ENCODE assay signal across 8 mouse cellular contexts in genomic region chr14:61683791-61684411, GRCm38 (mm10).
DNase-seq lines count a peak whose midpoint lies in the region; ATAC-seq and TF ChIP-seq lines count a peak whose summit lies in the region.

No protein-coding gene starts in this region.

- ATAC-seq in heart, postnatal 0 days (ENCODE audit: insufficient read depth, low read depth), result no peak
- no peak for ATAC-seq in limb, embryonic 13.5 days (ENCODE audit: low FRiP score, low read depth)
- ATAC-seq in midbrain, postnatal 0 days (ENCODE audit: low FRiP score), result no peak

- TF ChIP-seq CTCF in heart, postnatal 0 days (IDR thresholded peaks at IDR 0.05; ENCODE audit: low read depth), result no peak
- TF ChIP-seq CTCF in midbrain, postnatal 0 days (IDR thresholded peaks at IDR 0.05), result no peak

- TF ChIP-seq EP300 in heart, postnatal 0 days (IDR thresholded peaks at IDR 0.05; ENCODE audit: low read depth), result no peak

- peaks cover 9% of the 10 kb centered on the region for H3K27me3 ChIP-seq in heart, postnatal 0 days (ENCODE audit: control insufficient read depth, insufficient read depth, low read length)
- peaks cover 33% of the 10 kb centered on the region; the same call in 1 of the 2 replicates for H3K27me3 ChIP-seq in limb, embryonic 13.5 days
- peaks cover 24% of the 10 kb centered on the region for H3K27me3 ChIP-seq in midbrain, postnatal 0 days (ENCODE audit: insufficient read depth, low read length)

- peak overlapping the region; percentile 98 for H3K27ac ChIP-seq in heart, postnatal 0 days (ENCODE audit: low read depth)
- H3K27ac ChIP-seq in limb, embryonic 13.5 days, result no peak overlapping the region
- H3K27ac ChIP-seq in midbrain, postnatal 0 days (ENCODE audit: low read depth, low read length), result no peak overlapping the region

- peak overlapping the region; percentile 93 for H3K4me2 ChIP-seq in heart, postnatal 0 days (ENCODE audit: low read depth, low read length)
- H3K4me2 ChIP-seq in limb, embryonic 13.5 days (replicated peaks), result peak overlapping the region; percentile 96
- H3K4me2 ChIP-seq in midbrain, postnatal 0 days (ENCODE audit: low read depth, low read length, poor library complexity, severe bottlenecking), result peak overlapping the region; percentile 18; the same call in 1 of the 2 replicates

- peaks cover 26% of the 10 kb centered on the region for H3K4me1 ChIP-seq in heart, postnatal 0 days (ENCODE audit: control insufficient read depth, insufficient read depth)
- peaks cover 67% of the 10 kb centered on the region for H3K4me1 ChIP-seq in limb, embryonic 13.5 days
- H3K4me1 ChIP-seq in midbrain, postnatal 0 days (ENCODE audit: insufficient read depth, low read length), result no peaks in the 10 kb centered on the region

- no peaks in the 10 kb centered on the region for H3K9me3 ChIP-seq in heart, postnatal 0 days (replicated peaks; ENCODE audit: control insufficient read depth, low read length)
- H3K9me3 ChIP-seq in limb, embryonic 13.5 days, result no peaks in the 10 kb centered on the region
- no peaks in the 10 kb centered on the region for H3K9me3 ChIP-seq in midbrain, postnatal 0 days (ENCODE audit: low read length)

- peak; percentile 29 to 30 for DNase-seq in adrenal gland, adult 18-20 months (ENCODE audit: low spot score in 2 of 2)
- DNase-seq in adrenal gland, adult 8-10 months, result no peak
- peak; percentile 19 to 51 for DNase-seq in spleen, adult 18-20 months
- DNase-seq in spleen, adult 12 weeks (ENCODE audit: low spot score), result no peak
- DNase-seq in heart, postnatal 0 days (ENCODE audit: low spot score), result peak; percentile 32
- no peak for DNase-seq in midbrain, postnatal 0 days (ENCODE audit: low spot score)
- DNase-seq in urinary bladder, adult 2 months (ENCODE audit: low spot score), result no peak

- H3K36me3 ChIP-seq in heart, postnatal 0 days (replicated peaks; ENCODE audit: control insufficient read depth, insufficient read depth, low read length), result no peaks in the 10 kb centered on the region
- H3K36me3 ChIP-seq in limb, embryonic 13.5 days, result no peaks in the 10 kb centered on the region
- H3K36me3 ChIP-seq in midbrain, postnatal 0 days (ENCODE audit: insufficient read depth, low read length), result no peaks in the 10 kb centered on the region

- H3K4me3 ChIP-seq in heart, postnatal 0 days (ENCODE audit: low read depth, low read length), result peak overlapping the region; percentile 86
- H3K4me3 ChIP-seq in limb, embryonic 13.5 days, result peak overlapping the region; percentile 32
- 0 out of 2 replicates have a peak overlapping the region, but pooled peaks have one; percentile 3 for H3K4me3 ChIP-seq in midbrain, postnatal 0 days (ENCODE audit: low read depth, low read length)

- 33% methylated on average over 19 of the region's 19 CpGs for WGBS in heart, postnatal 0 days
- WGBS in limb, embryonic 13.5 days, result 15% methylated on average over 19 of the region's 19 CpGs
- 20% methylated on average over 18 of the region's 19 CpGs for WGBS in midbrain, postnatal 0 days

- H3K9ac ChIP-seq in heart, postnatal 0 days (replicated peaks; ENCODE audit: low read depth, low read length), result peak overlapping the region; percentile 31; the same call in 1 of the 2 replicates
- peak overlapping the region; percentile 53 for H3K9ac ChIP-seq in limb, embryonic 13.5 days
- H3K9ac ChIP-seq in midbrain, postnatal 0 days (replicated peaks; ENCODE audit: low read length, poor library complexity, severe bottlenecking), result no peak overlapping the region

Comparison
In these comparisons a context has a peak if more than half of its experiments do, and no peak if none do; other contexts are left out.
1. DNase-seq: peak in adrenal gland, adult 18-20 months (2 of 2), spleen, adult 18-20 months (2 of 2) and heart, postnatal 0 days (single experiment); none in adrenal gland, adult 8-10 months (single experiment), spleen, adult 12 weeks (single experiment), midbrain, postnatal 0 days (single experiment) and urinary bladder, adult 2 months (single experiment).
2. H3K4me2 ChIP-seq: peak in every context shown above with its lines; median percentile 96 in limb, embryonic 13.5 days; 93 in heart, postnatal 0 days; 18 in midbrain, postnatal 0 days.
3. H3K4me3 ChIP-seq: peak in every context shown above with its lines; median percentile 86 in heart, postnatal 0 days; 32 in limb, embryonic 13.5 days; 3 in midbrain, postnatal 0 days.